Mouse (Mus musculus): Measurements from ENCODE around the gene Olfr902.
"Not testable (repeated sequence)": the region's sequence is repeated elsewhere in the genome, so short reads cannot be mapped to it uniquely, and the experiment has no call there.

Gene Olfr902

DNA sequence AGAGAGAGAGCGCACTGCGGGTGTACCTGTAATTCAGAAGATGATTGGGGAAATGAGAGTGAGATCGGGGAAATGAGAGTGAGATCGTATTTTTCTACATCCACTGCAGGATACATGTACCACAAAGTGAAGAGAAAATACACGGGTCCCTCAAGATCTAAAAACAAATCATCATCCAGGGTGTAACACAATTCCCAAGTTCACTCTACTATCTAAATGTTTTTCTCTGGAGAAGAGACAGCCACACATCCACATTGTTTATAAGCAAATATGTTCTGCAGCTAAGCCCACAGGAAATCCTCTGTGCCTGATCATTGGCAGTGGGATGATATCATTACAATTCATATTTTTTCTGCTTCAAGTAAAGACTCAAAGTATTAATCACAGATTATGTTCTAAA lies at the start of gene Olfr902:
Olfr902 (plus strand) TSS at position 301 of the 400 bp plus-strand sequence.
- DNase-seq (ENCODE audit: low read depth): no peak

DNA sequence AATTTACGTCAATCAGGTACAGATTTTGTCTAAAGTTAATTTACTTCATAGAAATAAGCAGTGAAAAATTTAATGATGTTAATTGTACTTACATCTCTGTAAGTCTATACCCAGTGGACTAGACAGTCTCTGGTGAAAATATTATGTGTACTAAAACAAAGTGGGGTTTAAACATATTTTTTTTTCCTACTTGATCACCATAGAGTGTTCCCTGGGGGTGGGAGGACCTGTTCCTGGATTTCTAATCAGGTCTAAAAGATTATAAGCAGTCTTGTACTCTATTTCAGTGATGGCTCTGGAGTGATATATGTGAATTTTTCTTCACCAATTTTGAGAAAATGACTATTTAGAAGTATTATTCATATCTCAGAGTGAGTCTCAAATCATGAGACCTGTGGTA lies 46.1 kb upstream of the Olfr902 start, which contains the start of gene Olfr147:
Olfr147 (plus strand) TSS at position 301 of the 400 bp plus-strand sequence.
- DNase-seq (ENCODE audit: low read depth): no peak

DNA sequence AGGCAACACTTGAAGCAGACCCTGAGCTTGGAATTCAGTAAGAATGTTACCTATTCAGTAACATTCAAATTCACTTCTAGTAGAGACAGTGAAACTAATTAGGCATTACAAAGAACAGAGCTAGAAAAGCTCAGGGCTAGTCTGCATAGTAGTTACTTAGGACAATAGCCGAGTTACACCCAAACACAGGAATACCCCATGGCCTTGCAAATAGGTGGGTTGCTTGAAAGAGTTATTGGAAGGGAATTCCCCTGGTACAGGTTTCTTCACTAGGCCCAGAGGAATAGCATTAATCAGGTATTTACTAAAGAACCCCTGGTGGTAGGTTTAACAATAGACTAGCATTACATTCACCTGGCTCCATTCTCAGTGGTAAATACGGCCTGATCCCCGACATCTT lies 40.0 kb upstream of the Olfr902 start:
- not testable (repeated sequence) for DNase-seq (ENCODE audit: low read depth)

DNA sequence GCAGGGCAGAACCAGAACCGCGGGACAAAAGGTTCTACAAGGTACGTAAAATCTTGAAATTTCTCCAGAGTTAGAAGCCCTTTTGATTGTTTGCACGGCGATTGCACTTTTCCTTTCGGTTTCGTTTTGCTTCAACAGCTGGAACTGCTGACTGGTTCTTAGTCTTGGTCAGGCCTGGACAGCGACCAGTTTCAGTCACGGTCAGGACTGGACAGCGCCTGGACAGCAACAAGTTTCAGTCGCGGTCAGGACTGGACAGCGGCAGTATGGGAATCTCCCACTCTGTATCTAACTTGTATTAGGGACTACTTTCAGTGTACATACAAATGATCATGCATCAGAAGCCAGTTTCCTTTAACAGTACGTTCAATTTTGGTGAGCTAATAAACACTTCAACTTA lies 34.0 kb upstream of the Olfr902 start:
- not testable (repeated sequence) for DNase-seq (ENCODE audit: low read depth)

DNA sequence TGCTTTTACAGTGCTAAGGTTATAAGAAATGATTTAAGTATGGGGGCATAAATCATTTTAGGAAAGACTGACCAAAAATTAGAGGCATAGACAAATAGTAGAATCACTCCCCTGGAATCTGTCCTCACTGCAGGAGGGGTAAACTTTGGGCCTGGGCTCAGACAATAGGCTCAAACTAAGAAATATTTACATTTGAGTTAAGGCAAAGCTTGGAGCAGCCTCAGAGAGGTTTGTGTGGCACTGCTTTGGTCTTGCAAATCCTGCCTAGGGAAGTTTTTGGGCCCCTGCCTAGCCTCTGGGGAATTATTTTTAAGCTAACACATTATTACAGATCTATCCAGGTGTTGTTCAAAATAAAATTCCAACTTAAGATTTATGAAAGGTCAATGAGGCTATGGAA lies 23.7 kb upstream of the Olfr902 start:
- DNase-seq (ENCODE audit: low read depth): no peak

DNA sequence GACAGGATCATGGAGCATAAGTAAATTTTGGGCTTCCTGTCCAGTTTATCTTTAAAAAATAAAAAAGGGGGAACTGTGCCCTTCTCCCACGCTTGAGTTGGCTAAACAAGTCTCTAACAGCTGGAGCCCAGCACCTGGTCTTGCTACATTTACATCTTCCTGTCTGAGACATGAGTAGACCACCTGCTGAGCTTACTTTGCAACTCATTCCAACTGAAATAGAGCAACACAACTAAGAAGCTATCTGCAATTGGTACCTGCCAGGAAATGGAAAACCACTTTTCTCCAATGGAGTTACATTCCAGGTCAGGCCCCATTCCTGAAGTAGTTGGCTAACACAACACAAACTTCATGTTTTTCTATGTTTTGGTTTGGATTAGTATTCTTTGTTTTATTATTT lies 20.4 kb upstream of the Olfr902 start:
- no peak for DNase-seq (ENCODE audit: low read depth)

DNA sequence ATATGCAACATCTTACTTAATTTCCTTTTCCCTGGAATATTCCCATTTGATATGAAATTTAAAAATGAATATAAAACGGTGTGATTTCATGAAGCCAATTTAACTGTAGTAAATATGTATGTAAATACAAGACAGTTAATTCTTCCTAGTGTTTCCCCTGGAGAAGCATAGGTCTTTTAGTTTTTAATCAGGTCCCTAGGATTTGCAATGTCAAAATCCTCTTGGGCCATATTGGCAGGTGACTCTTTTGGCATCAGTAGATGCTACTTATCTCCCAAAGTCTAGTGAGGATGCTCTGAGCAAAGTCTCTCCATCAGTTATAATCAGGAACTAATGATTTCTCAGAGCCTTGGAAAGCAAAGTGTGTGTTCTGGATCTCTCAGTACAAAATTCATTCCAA lies 18.3 kb upstream of the Olfr902 start, which contains the start of gene Olfr901:
Olfr901 (plus strand) TSS at position 301 of the 400 bp plus-strand sequence.
- DNase-seq (ENCODE audit: low read depth): no peak

DNA sequence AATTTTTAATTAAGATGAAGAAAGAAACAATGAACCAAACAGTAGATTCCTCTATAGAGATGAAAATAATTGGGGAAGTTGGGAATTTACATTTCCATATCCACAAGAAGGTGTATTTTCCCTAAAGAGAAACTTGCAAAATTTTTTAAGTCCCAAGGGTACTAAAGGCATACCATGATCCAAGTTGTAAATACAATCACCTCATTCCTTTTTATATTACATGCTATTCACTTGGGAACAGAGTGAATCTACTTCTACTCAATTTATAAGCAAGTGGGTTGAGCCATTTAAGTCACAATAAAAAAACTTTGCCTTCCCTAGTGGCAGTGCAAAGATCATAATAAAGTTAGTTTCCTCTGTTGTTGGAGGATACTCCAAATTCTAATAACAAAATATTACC lies 15.4 kb downstream of the Olfr902 start, which contains the start of gene Olfr904:
Olfr904 (plus strand) TSS at position 301 of the 400 bp plus-strand sequence.
- no peak for DNase-seq (ENCODE audit: low read depth)

DNA sequence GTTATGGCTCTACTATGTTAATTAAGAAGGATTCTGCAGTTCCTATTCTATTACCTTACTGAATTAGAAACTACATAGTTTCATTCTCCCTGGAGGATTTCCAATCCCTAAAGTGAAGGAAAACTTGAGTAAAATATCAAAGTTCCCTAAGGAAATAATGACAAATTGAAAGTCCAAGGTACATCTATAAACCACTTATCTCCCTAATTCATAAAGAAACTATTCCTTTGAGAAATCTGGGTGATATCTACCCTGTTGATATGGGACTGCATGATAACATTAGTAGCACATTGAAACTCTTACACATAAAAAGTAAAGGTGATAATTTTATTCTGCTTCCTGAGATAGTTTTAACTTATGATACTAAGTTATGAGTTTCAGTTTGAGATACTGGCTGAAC lies 23.4 kb downstream of the Olfr902 start, which contains the start of gene Olfr905:
Olfr905 (plus strand) TSS at position 301 of the 400 bp plus-strand sequence.
- DNase-seq (ENCODE audit: low read depth): no peak

DNA sequence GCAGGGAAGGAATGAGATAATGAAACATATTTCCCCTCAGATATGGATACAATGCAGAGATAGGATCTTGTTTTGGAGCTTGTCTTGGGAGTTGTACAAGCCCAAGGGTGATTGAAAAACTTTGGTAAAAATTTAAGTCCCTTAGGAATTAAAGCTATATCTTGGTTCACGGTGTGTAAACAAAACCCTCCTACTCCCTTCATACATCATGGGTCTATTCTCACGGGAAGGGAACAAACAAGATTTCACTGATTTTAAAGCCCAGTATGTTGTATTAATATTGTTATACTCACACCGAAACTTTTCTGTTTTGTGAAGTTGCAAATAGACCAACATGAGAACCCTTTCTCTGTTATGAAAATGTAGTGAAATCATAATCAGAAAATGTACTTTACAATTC lies 39.3 kb downstream of the Olfr902 start, which contains the start of gene Olfr906:
Olfr906 (plus strand) TSS at position 301 of the 400 bp plus-strand sequence.
- DNase-seq (ENCODE audit: low read depth): no peak

DNA sequence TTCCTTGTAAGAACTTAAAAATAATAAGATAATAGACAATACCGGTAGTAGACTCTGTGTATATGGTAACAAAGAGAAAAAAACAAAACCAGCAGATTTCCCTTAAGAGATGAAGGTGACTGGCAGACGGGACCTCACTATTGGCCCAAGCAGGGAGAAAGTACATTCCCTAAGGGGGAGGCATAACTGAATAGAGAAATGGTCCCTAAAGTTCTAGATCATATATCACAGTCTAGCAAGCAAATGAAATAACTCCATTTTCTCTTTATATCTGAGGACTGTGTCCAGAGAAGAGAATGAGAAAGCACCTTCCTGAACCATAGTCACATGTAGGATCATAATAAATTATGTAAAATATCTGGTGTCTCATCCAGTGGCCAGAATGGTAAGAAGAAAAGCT lies 48.0 kb downstream of the Olfr902 start, which contains the start of gene Olfr907:
Olfr907 (plus strand) TSS at position 301 of the 400 bp plus-strand sequence.
- no peak for DNase-seq (ENCODE audit: low read depth)

Measured in naive thymus-derived CD4-positive, alpha-beta T cell, adult 2 months (primary cell).